In the genomic region with DNA sequence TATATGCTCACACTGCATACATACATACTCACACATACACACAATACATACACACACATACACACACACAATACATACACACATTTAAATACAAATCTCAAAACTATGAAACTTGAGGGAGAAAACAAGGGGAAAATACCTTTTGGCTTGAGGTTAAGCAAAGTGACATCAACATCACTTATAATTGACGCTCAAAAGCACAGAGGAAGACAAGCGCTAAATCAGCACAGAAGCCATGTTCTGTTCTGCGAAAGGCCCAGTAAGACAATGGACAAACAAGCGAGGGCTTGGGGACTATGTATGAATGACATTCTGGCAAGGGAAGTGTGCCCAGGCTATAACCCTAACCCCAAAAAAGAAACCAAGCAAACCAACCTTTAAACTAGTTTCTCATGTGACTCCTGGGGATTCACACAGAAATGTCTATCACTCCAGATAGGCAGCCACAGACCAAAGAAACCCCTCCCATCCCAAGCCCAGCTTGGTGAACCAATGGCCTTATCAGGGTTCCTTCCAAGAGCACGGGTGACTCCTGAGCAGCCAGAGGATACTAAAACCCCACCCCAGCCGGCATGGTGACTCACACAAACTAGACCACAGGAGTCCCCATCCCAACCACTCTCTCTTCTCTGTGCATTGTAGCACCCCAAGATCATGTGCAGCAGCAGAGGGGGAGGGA, we compare ENCODE assay signal across 10 mouse cellular contexts. TPM values are rescaled to one million over a fixed set of nuclear protein-coding genes. Genes with fewer than 3 reads are reported as not detected.
DNase-seq lines count a peak whose midpoint lies in the region; ATAC-seq and TF ChIP-seq lines count a peak whose summit lies in the region.
"Had no signal": no experiment of that assay in that cellular context is flagged by ENCODE, and none has a peak within 500 bp of the region (broad histone marks: within the 10 kb centered on the region; RNA-seq: fewer than 3 reads in every experiment).

No protein-coding gene starts in this region.

- no peak overlapping the region for H3K4me2 ChIP-seq in hindbrain, embryonic 13.5 days
- H3K4me2 ChIP-seq in midbrain, postnatal 0 days (ENCODE audit: low read depth, low read length, poor library complexity, severe bottlenecking): no peak overlapping the region

- ATAC-seq in hindbrain, embryonic 13.5 days (ENCODE audit: low FRiP score): no peak
- ATAC-seq in hematopoietic stem cell, adult 5-6 weeks (replicated peaks in 1 of 2; ENCODE audit: insufficient read depth in 1 of 2, low FRiP score in 2 of 2, low TSS enrichment in 1 of 2, low read depth in 1 of 2, poor library complexity in 2 of 2, severe bottlenecking in 2 of 2): peak; percentile 13 to 49; a peak in 2 of 4 replicates
- ATAC-seq in megakaryocyte, adult 5-6 weeks (ENCODE audit: poor library complexity, severe bottlenecking): peak; percentile 67
- no peak for ATAC-seq in midbrain, postnatal 0 days (ENCODE audit: low FRiP score)

- WGBS in hindbrain, embryonic 10.5 days: 84% methylated on average over 6 of the region's 6 CpGs
- WGBS in hindbrain, embryonic 13.5 days: 70% methylated on average over 6 of the region's 6 CpGs
- 76% methylated on average over 6 of the region's 6 CpGs for WGBS in midbrain, postnatal 0 days

- H3K36me3 ChIP-seq in hindbrain, embryonic 10.5 days: peaks cover 3% of the 10 kb centered on the region; the same call in 1 of the 2 replicates
- no peaks in the 10 kb centered on the region for H3K36me3 ChIP-seq in hindbrain, embryonic 13.5 days
- no peaks in the 10 kb centered on the region for H3K36me3 ChIP-seq in midbrain, postnatal 0 days (ENCODE audit: insufficient read depth, low read length)

- no peaks in the 10 kb centered on the region for H3K9me3 ChIP-seq in hindbrain, embryonic 10.5 days
- H3K9me3 ChIP-seq in hindbrain, embryonic 13.5 days: no peaks in the 10 kb centered on the region
- no peaks in the 10 kb centered on the region for H3K9me3 ChIP-seq in midbrain, postnatal 0 days (ENCODE audit: low read length)

- H3K27ac ChIP-seq in hindbrain, embryonic 10.5 days: peak overlapping the region; percentile 92
- H3K27ac ChIP-seq in hindbrain, embryonic 13.5 days: no peak overlapping the region
- no peak overlapping the region for H3K27ac ChIP-seq in midbrain, postnatal 0 days (ENCODE audit: low read depth, low read length)

- TF ChIP-seq CTCF in midbrain, postnatal 0 days (IDR thresholded peaks at IDR 0.05): no peak

- H3K4me1 ChIP-seq in hindbrain, embryonic 10.5 days (replicated peaks): peaks cover 98% of the 10 kb centered on the region
- peaks cover 90% of the 10 kb centered on the region for H3K4me1 ChIP-seq in hindbrain, embryonic 13.5 days (replicated peaks)
- peaks cover 8% of the 10 kb centered on the region; the same call in 1 of the 2 replicates for H3K4me1 ChIP-seq in midbrain, postnatal 0 days (ENCODE audit: insufficient read depth, low read length)

- H3K9ac ChIP-seq in hindbrain, embryonic 13.5 days: no peak overlapping the region
- H3K9ac ChIP-seq in midbrain, postnatal 0 days (replicated peaks; ENCODE audit: low read length, poor library complexity, severe bottlenecking): no peak overlapping the region

- H3K27me3 ChIP-seq in hindbrain, embryonic 10.5 days (ENCODE audit: insufficient read depth, poor library complexity, severe bottlenecking): no peaks in the 10 kb centered on the region
- H3K27me3 ChIP-seq in hindbrain, embryonic 13.5 days: no peaks in the 10 kb centered on the region
- no peaks in the 10 kb centered on the region for H3K27me3 ChIP-seq in midbrain, postnatal 0 days (ENCODE audit: insufficient read depth, low read length)

- no peak for DNase-seq in hindbrain, embryonic 10.5 days (ENCODE audit: low spot score)
- peak; percentile 72 for DNase-seq in T-cell, adult 2 months (ENCODE audit: low spot score)
- no peak for DNase-seq in ovary, postnatal 10 days (ENCODE audit: low spot score)
- no peak for DNase-seq in midbrain, postnatal 0 days (ENCODE audit: low spot score)
- no peak for DNase-seq in testis, postnatal 10 days (ENCODE audit: low spot score)
- DNase-seq: gastrocnemius, postnatal 10 days; lung, postnatal 36 days had no signal

- no peak overlapping the region for H3K4me3 ChIP-seq in hindbrain, embryonic 10.5 days
- H3K4me3 ChIP-seq in hindbrain, embryonic 13.5 days: no peak overlapping the region
- H3K4me3 ChIP-seq in midbrain, postnatal 0 days (ENCODE audit: low read depth, low read length): no peak overlapping the region

RNA-seq across cellular contexts. Expression of gene Prex1, which starts 48.2 kb away (rescaled TPM):
- 36.8 and 44.1 TPM in 2 replicates for polyA plus RNA-seq in hindbrain, embryonic 10.5 days (2016; fragmentation: Nextera tagmentation; extraction: Ambion mirVana)
- polyA plus RNA-seq in hindbrain, embryonic 13.5 days (2015; fragmentation: Nextera tagmentation; extraction: Ambion mirVana): 24.7 and 29.7 TPM in 2 replicates
- 25.1 and 30.0 TPM in 2 replicates for total RNA-seq in hematopoietic stem cell, adult 5-6 weeks (2017)
- 75.3 and 85.4 TPM in 2 replicates for total RNA-seq in megakaryocyte, adult 5-6 weeks (2015)
- total RNA-seq in megakaryocyte, adult 5-6 weeks (2017): 61.1 and 73.3 TPM in 2 replicates
- 37.1 and 53.8 TPM in 2 replicates for total RNA-seq in midbrain, postnatal 0 days (2014; rRNA removed)
- 17.4 and 18.0 TPM in 2 replicates for polyA plus RNA-seq in midbrain, postnatal 0 days (2015; fragmentation: Nextera tagmentation; extraction: Ambion mirVana)

Comparison
In these comparisons a context has a peak if more than half of its experiments do, and no peak if none do; other contexts are left out.
1. ATAC-seq: peak in hematopoietic stem cell, adult 5-6 weeks (2 of 2) and megakaryocyte, adult 5-6 weeks (single experiment); none in hindbrain, embryonic 13.5 days (single experiment) and midbrain, postnatal 0 days (single experiment).